Mouse (Mus musculus) layer of hippocampus, adult 8-10 months (tissue): ENCODE measurements around the gene Gm11060. TPM values are rescaled to one million over a fixed set of nuclear protein-coding genes. Genes with fewer than 3 reads are reported as not detected.

Experiments used
- DNase-seq, 2 experiments: peaks; one replicate each; pipeline ENCODE4 v3.0.0; 2022; ENCODE audit warnings: low spot score in 2 of 2
- total RNA-seq, 4 experiments: library from RNA; stranded (reverse); gene quantifications; 2 replicates each; pipeline ENCODE4 v1.2.4; 2022

Gene Gm11060
- total RNA-seq, 4 experiments from 2014 or later, result not detected

DNA sequence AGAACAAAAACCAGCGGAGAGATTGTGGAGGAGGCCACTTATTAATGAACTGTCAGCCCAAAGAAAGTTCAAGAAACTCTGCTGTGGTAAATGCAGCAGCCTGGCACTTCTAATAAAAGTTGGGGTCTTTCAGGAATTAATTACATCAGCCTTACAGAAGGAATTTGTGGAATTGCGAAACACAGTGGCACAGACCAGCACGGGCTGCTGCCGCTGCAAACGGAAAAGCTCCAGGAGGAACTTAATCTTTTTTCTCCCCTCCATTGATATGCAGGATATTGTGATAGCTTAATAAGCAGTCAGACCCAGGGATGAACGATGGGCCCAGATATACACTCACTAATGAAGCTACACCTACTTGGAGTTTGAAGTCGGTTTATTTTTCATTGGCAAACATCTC is 49.6 kb downstream of the Gm11060 start:
- DNase-seq, result no peak

Other genes with a start within 250 kb of the Gm11060 start
- 1 to 10 TPM in 2 of 4 experiments, under 1 TPM in 2; 0.85 to 2.0 (median 1.2) TPM for gene Prrg4, start 242.1 kb upstream of the Gm11060 start, total RNA-seq
- gene Ccdc73, start 224.2 kb upstream of the Gm11060 start, total RNA-seq, result 1 to 10 TPM in 1 of 4 experiments, not detected in 3; 1.4 TPM
- gene Eif3m, start 74.9 kb upstream of the Gm11060 start, total RNA-seq, result 10 to 100 TPM; 92.4 to 98.3 (median 94.6) TPM
- gene Wt1, start 34.5 kb downstream of the Gm11060 start, total RNA-seq, result not detected
- not detected for gene Them7, start 132.3 kb downstream of the Gm11060 start, total RNA-seq